Mouse (Mus musculus) Muller cell, postnatal 12 days (primary cell): Measurements from ENCODE around the gene Csmd2.
A peak's percentile ranks its signal among the peaks of the same experiment; 100 is the strongest.
"Not testable (repeated sequence)": the region's sequence is repeated elsewhere in the genome, so short reads cannot be mapped to it uniquely, and the experiment has no call there.

Experiments
- DNase-seq: peaks from one replicate; pipeline ENCODE4 v3.0.0-alpha.2; 2015; ENCODE audit errors: inconsistent ontology term

The Csmd2 gene

GRCm38 (mm10) chr4:128609925-128610402 is 622.3 kb downstream of the Csmd2 start, which contains the start of gene Zscan20:
Gene Zscan20, minus strand, starts transcription at chr4:128610098.
- DNase-seq: peak; percentile 98

DNA sequence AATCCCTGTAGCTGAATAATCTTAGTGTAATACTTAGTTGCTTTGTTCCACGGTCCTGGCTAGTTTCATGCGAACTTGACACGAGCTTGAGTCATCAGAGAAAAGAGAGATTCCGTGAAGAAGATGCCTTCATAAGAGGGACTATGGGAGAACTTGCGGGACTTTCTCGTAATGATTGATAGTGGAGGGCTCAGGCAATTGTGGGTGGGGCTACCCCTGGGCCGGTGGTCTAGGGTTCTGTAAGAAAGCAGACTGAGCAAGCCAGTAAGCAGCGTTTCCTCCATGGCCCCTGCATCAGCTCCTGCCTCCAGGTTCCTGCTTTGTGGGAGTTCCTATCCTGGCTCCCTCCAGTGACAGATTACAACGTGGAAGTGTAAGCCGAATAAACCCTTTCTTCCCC is 623.0 kb downstream of the Csmd2 start:
- DNase-seq: no peak

DNA sequence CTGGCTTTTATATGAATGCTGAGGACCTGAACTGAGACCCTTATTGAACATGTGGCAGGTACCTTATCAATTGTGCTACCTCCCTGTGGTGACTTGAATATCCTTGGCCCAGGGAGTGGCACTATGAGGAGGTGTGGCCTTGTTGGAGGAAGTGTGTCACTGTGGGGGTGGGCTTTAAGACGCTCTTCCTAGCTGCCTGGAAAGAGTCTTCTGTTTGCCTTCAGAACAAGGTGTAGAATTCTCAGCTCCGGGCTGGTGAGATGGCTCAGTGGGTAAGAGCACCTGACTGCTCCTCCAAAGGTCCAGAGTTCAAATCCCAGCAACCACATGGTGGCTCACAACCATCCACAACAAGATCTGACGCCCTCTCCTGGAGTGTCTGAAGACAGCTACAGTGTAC is 624.1 kb downstream of the Csmd2 start:
- DNase-seq: not testable (repeated sequence)

- DNase-seq: peak; percentile 58
These were observed 625.7 kb downstream of the Csmd2 start for GRCm38 (mm10) chr4:128613326-128613725.

GRCm38 (mm10) chr4:128615761-128616160 is 628.1 kb downstream of the Csmd2 start:
- no peak for DNase-seq
